Mouse (Mus musculus): ENCODE data around the gene Sult1b1. TPM values are rescaled to one million over a fixed set of nuclear protein-coding genes. Genes with fewer than 3 reads are reported as not detected.
"Not testable (repeated sequence)": the region's sequence is repeated elsewhere in the genome, so short reads cannot be mapped to it uniquely, and the experiment has no call there.

Sult1b1 gene
- polyA plus RNA-seq (2012; rRNA removed), result 0.05 TPM in 1 of 2 replicates, not detected in the other

DNA sequence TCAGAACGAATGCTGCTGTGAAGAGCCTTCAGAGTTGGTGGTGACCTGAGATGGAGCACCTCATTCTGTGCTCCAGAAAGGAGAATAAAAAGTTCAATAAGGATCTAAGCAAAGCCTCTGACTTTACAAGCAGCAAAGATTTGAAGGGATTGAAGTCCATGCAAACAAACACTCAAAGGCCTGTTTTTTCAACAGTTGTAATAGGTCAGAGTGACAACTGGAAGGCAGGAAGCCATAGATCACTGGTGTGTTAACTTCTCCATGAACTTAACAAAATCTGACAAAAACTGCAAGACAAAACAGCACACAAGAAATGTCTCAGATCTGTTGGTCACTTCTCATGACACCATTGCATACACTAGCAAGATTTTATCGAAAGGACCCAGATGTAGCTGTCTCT, at the start of gene Sult1b1:
TSS of gene Sult1b1 (minus strand) at position 85 of the 400 bp plus-strand sequence.
- no peak for DNase-seq (ENCODE audit: low read depth)

DNA sequence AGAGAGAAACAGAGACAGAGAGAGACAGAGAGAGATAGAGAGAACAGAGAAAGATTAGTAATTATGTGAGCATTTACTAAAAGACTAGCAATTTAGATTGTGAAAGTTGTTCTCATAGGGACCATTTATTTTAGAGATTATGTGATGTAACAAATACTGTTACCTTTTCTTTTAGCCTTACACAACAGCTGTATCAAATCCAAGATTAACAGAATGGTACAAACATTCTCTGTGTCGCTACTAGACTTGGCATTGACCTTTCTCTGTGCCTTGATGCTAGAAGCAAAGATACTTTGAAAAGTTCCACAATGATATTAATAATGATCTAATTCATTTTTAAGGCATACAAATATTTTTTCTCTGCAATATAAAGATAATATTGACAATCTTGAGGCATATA, 42.4 kb upstream of the Sult1b1 start:
- DNase-seq (ENCODE audit: low read depth), result peak; percentile 42

DNA sequence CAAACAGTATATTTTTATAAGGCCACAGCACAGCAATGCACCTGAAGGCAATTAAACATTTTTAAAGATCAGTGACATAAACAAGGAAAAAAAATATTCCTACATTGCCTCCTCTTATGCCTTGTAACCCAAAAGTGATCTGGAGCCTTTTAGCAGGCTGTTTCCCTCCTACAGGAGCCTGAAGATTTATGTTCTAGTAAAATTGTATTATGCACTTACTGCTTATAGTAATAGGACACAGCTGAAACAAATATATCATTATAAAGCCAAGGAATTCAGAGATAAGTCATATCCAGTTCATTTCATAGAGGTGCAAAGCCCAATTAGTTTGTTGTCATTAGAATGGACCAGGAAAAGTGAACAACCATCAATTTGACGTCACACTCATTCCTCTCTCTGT, 36.2 kb upstream of the Sult1b1 start:
- DNase-seq (ENCODE audit: low read depth), result no peak

DNA sequence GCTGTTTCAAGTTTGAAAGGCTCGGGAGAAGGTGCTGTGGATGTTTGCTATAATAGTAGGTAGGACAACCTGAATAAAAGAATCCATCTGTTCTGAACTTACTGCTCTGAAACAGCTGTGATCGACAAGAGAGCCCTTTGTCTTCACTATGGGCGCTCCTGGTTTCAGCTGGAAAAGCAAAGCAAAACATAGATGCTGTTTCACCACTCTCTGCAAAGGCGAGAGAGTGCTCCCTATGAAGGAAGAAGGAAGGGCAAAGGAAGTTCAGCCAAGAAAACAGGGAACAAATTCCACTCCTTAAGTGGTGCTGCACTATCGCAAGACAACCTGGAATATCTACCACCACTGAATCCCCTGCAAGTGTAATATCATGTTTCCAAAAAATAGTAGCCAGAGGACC, 35.5 kb upstream of the Sult1b1 start:
- DNase-seq (ENCODE audit: low read depth), result no peak

DNA sequence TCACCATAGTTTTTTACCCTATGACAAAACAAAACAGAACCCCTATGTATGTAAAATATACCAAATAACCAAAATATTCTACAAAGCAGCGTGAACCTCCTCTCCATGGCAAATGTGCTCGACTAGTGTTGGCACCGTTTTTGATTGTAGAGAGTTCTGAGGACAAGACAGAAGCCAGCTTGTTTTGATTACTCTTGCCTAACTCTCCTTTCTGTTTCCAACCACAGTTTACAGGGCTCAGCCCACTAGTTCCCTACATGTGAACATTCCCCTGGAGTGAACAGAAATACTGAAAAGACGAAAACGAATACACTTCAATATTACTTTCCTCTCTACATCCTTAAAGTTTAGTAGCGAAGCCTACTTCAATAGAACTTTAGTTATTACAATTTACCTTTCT, 34.8 kb upstream of the Sult1b1 start:
- no peak for DNase-seq (ENCODE audit: low read depth)

DNA sequence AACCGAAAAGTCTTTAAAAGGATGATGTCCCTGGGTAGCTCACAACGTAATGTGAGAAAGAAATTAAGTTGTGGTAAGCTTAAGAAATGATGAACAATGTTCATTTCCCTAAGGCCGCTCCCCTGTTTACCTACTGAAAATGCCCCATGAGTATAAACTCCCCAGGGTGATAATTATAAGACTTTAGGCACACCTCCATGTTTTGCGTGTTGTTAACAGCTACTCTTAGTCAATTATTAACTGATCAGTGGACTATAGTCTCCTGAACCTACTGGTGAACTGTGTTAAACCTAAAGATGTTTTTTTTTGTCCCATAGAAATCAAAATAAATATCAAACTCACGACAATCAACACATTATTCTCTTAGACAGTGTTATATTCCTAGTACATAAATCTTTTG, 30.9 kb upstream of the Sult1b1 start, which contains the start of gene Sult1d1:
TSS of gene Sult1d1 (minus strand) at position 183 of the 400 bp plus-strand sequence.
- DNase-seq (ENCODE audit: low read depth), result no peak

DNA sequence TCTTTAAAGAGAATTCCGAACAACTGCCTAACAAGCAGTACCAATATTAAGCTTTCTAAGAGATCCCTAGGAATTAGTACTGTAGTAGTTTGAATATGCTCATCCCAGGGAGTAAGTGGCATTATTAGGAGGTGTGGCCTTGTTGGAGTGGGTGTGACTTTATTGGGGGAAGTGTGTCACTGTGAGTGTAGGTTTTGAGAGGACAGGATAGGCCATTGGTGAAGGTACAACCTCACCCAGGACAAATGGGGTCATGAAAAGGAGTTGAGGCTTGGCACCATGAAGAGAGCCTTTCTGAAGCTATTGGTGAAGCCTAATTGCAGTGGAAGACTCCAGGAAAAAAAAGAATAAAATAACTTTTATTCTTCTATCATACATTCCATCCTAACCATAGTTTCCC, 29.3 kb upstream of the Sult1b1 start:
- no peak for DNase-seq (ENCODE audit: low read depth)

DNA sequence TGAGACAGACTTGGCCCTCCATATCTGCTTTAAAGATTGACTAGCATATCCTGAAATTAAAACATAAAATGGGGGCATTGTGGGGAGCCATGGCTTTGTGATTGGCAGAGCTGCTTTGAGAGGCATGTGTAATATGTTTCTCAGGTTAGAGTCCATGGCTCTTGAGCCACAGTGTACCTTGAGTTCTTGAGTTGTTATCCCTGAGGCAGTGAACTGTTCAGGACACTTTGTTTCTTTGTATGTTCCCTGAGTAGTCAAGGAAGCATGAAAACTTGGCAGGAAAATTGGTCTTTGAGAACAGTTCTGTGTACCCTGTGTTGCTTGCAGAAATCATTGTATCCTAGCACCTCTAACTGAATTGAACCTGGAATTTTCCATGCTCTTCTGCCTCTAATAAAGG, 25.0 kb upstream of the Sult1b1 start:
- peak; percentile 88 for DNase-seq (ENCODE audit: low read depth)

DNA sequence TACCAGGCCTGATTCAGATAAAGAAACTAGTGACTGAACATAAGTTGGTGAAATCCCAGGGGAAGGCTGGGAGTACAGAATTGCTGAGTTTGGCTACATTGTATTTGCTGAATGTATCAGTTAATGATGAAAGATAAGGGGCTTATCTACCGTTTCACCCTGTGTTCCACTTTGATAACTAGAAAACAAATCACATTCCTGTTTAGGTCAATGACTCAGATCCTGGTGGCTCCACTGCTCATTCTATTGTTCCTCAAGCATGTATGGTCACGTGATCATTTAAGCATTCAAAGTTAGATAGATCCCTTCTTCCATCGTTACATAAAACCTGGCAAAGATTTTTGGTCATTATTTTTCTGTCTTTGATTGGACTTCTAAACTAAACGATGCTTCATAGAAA, 24.5 kb upstream of the Sult1b1 start:
- no peak for DNase-seq (ENCODE audit: low read depth)

DNA sequence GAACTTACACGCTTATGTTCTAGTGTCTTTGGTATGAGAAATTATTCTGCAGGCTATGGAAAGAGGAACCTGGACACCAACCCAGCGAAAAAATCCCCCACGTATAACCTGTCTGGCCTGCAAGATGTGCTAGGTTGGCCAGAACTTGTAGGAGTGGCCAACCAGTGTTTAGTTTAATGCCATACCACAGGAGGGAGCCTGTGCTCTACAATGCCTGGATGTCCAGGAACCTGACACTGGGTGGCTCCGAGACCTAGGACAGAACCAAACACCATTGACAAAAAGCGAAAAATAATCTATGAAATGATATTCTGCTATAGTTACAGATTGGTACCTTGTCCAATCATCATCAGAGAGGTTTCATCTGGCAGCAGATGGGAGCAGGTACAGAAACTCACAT, 22.1 kb upstream of the Sult1b1 start:
- no peak for DNase-seq (ENCODE audit: low read depth)

DNA sequence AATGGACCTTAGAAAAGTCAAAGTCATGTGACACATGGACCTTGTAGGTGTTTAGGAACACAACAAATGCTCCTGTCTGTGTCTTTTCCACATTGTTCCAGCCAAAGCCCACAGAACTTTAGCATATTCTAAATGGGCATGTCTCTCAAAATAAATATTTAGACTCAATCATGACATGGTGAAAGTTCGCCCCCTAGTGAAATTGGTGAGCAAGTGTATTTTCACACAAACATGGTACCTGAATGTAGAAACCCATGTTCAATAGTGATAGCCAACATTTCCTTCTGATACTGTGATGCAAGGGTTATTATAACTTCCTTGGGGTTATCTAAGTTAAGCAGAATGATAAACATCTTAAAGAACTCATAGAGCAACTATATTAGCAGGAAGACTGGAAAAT, 12.9 kb upstream of the Sult1b1 start:
- no peak for DNase-seq (ENCODE audit: low read depth)

DNA sequence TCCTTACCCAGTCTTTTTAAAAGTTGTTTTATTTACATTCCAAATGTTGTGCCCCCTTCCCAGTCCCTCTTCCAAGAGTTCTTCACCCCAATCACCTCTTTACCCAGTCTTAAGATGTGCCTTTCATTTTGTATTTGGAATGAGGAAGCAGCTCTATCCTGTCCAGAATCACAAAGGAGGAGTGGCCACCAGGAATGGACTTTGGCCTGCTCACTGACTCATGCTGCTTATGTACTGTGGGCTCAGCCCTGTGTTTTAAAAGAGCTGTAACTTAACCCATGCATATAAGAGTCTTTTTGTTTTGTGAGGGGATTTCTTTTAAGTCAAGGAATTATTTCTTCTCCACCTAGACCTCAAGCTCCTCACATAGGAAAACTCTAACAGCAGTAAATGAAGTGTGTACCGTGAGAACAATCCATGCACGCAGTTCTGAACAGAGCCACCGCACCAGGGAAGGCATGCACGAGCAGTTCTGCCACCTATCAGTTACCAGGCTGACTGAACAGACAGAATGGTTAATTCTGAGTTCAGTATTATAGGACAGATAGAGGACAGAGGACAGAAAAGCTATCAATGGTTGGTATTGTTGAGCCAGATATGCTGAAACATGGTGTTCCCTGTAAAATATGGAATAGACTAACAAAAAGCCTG, 1.9 kb downstream of the Sult1b1 start:
- DNase-seq (ENCODE audit: low read depth), result no peak

DNA sequence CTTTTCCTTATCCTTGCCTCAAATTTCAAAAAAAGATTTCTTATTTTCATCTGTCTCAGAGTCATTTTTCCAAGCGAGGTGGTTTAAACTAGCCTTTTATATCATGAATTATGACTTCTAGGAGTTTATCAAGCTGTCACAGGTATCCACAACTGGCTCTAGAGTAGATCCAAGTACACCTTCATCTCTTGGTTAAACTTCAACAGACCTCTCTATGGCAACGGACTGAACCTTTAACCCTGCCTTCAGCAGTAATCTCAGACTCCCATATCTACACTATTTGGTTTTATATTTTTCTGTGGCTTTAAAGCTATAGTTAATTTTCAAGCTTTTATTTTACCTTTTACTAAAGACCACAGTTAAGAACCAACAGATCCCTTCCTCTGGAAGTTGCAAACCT, 5.7 kb downstream of the Sult1b1 start:
- no peak for DNase-seq (ENCODE audit: low read depth)

DNA sequence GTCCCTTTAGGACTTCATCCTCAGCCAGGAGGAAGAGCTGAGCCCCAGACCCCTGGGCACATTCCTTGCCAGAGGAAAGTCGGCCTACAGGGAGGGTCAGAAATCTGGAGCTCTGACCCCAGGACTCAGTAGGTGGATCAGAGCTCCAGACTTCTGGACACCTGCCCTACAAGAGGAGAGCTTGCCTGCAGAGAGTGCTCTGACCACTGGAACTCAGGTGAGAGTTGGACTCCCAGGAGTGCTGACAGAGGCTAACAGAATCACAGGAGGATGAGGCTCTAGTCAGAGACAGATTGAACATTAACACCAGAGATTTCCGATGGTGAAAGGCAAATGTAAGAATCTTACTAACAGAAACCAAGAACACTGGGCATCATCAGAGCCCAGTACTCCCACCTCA, 14.4 kb downstream of the Sult1b1 start:
- DNase-seq (ENCODE audit: low read depth), result not testable (repeated sequence)

DNA sequence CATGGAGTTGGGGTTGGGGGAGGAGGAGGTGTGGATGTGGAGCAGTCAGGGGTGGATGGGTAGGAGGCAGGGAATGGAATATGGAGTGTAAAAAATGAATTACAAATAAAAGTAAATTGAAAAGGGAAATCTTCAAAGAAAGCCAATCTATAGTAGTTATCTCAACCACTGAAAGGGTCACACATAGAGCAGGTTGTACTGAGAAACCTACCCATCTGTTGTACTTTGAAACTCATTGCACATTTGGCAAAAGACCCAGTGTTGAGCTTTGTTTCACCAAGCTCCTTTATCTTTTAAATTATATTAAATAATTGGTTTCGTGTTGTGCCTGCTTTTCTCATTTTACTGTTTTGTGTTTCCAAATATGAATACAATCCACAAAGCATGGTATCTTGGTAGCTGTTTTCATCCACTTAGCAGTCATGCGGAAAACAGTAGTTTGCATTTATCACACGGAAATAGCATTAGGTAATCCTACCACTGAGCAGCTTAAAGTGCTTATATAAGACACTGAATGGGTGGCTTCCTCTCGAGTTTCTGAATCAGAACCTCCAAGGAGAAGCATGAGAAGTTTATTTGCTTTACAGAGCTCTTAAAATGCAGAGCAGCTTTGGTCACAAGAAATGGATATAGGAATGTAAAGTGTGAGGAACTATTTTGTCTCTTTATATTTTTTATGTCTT, 32.1 kb downstream of the Sult1b1 start:
- no peak for DNase-seq (ENCODE audit: low read depth)

DNA sequence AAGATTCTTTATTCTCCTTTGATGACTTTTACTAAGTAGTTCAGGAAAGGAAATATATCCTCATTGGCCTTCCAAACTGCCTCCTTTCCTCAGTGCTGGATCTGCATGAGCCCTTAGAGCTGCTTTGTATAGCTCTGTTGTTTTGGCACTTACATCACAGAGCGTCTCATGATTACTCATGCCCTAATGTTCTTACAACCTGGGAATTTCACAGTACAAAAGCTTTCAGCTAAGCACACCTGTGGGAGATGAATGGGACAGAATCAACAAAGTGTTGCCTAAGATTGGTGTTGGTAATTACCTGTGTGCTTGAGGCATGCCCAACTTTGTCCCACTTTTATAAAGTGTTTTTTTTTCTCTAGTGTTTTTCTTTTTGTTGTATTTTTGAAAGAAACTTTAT, 35.3 kb downstream of the Sult1b1 start:
- peak; percentile 95 for DNase-seq (ENCODE audit: low read depth)

DNA sequence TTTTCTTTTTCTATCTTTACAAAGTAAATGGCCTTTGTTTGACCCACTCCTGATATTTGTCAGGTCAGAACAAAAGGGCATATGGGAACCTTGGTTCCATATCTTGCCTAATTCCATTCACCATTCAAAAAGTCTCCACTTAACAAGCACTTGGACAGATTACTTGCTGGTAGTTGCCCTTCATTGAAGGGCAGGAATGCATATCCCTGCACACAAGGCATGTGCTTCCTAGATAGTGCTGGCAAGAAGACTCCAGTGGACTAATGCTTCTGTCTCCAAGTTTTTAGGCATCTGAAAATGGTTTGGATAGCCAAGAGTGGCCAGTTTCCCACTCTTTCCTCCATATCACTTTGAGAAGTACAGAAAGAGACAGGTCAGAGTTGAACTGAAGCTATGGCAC, 38.7 kb downstream of the Sult1b1 start:
- peak; percentile 26 for DNase-seq (ENCODE audit: low read depth)

DNA sequence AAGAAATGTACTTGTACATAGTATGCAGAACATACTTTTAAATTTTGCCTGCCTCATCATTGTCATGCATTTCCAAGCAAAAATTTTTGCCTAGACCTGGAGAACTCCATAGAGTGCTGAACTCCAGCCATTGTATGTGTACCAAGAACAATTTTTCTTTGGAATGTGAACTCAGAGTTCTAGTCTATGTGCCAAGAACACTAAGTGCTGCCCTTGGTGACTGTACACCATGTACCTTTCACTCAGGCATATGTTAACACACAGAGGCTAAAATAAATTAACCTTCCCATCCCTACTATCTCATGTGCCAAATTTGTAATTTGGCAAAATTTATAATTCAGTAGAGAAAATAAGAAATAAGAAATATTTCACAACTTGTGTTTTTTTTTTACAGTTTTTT, 39.1 kb downstream of the Sult1b1 start:
- peak; percentile 67 for DNase-seq (ENCODE audit: low read depth)

DNA sequence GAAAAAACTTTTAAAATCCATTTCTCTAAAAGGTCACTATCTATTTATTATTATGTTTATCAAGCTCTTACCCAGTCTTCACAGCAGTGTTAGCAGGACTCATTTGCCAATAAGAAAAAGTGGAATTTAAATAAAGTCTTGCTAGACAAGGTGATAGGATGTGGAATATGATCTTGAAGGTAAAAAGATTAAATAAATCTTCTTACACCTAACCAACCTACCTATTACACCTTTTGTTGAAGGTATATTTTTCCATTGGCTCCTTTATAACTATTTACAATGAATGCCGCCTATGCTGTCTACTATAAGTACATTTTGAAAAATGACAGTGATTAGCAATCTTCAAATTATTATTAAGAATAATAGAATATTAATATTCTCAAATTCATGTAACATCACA, 47.2 kb downstream of the Sult1b1 start, which contains the start of gene Ugt2a1:
TSS of gene Ugt2a1 (minus strand) at position 101 of the 400 bp plus-strand sequence.
- DNase-seq (ENCODE audit: low read depth), result no peak

DNA sequence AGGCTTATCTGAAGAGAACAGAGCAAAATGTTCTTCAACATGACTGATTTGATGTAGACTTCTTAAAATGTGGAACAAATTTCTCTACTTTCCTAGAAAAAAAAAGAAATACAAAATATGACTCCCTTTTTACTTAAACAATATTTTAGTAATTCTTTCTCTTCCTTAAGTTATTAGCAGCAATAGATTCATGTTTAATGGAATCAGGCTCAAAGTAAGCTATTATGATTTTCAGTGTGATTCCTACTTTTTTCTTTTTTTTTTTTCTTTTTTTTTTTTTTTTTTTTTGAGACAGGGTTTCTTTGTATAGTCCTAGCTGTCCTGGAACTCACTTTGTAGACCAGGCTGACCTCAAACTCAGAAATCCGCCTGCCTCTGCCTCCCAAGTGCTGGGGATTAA, 51.3 kb downstream of the Sult1b1 start, which contains the start of gene Gm43638:
TSS of gene Gm43638 (minus strand) at position 101 of the 400 bp plus-strand sequence.
- DNase-seq (ENCODE audit: low read depth), result not testable (repeated sequence)

DNA sequence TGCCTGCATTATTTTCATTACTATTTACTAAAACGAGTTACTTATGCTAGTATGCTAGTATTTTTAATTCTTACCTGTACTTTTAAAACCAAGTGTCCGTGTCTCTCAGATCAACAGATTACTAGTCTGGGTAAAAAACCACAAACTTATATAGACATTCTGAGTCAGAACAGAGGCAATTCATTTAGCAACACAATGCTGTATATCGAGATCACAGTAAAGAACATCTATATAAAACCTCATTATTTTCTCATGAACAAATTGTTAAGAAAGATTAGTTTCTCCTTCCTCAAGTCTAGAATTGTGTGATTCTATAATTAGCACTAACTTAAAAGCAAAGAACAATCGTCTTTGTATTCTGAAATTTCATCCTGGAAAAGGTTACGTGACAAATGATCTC, 55.8 kb downstream of the Sult1b1 start, which contains the start of gene Ugt2a2:
TSS of gene Ugt2a2 (minus strand) at position 101 of the 400 bp plus-strand sequence.
- DNase-seq (ENCODE audit: low read depth), result no peak

Data from gonadal fat pad, adult 2 months (tissue).